Mouse (Mus musculus): Measurements from ENCODE around the gene Rnf216.

DNA sequence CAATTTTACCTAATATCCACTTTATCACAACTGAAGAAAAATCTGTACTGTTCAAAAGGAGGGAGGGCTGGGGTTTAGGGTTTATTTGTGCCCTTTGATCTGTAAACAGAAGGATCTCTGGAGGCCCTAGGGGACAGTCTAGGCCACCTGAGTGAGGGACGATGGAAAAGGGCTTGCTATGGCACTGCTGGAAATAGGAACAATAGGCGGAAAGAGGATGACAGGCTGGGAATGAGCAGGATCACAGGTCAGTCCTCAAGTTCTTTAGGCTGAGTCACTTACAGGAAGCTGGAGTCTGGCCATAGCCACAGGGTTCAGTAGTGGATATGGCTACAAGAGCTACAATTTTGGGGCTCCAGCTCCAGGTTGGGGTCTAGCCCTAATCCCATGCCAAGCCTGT, 114.6 kb downstream of the Rnf216 start:
- no peak for TF ChIP-seq CTCF (conservative IDR thresholded peaks at IDR 0.05 in 1 of 2, IDR thresholded peaks at IDR 0.05 in 1 of 2; ENCODE audit: low read depth in 2 of 2, low read length in 2 of 2)
- no peak for TF ChIP-seq ETS1 (conservative IDR thresholded peaks at IDR 0.05; ENCODE audit: low read depth, low read length)
- no peak for TF ChIP-seq ZNF384 (IDR thresholded peaks at IDR 0.05; ENCODE audit: low read depth, low read length)
- TF ChIP-seq POLR2A (IDR thresholded peaks at IDR 0.05; ENCODE audit: low read depth, low read length), result no peak
- no peak for TF ChIP-seq GABPA (IDR thresholded peaks at IDR 0.05; ENCODE audit: insufficient replicate concordance, low read depth, low read length)

Data from CH12.LX (cell line).